Mouse (Mus musculus): Measurements from ENCODE around the gene Wwox.

The Wwox gene

GRCm38 (mm10) chr8:114599555-114599954 lies 160.1 kb downstream of the Wwox start:
- peak; percentile 13 for DNase-seq (ENCODE audit: low spot score)

GRCm38 (mm10) chr8:114600196-114600595 lies 160.7 kb downstream of the Wwox start:
- peak; percentile 45 for DNase-seq (ENCODE audit: low spot score)

GRCm38 (mm10) chr8:114603046-114603445 lies 163.6 kb downstream of the Wwox start:
- peak; percentile 48 for DNase-seq (ENCODE audit: low spot score)

- DNase-seq (ENCODE audit: low spot score): peak; percentile 25
These were observed 164.1 kb downstream of the Wwox start for GRCm38 (mm10) chr8:114603561-114603960.

GRCm38 (mm10) chr8:114604315-114604714 lies 164.9 kb downstream of the Wwox start:
- peak; percentile 12 for DNase-seq (ENCODE audit: low spot score)

- peak; percentile 24 for DNase-seq (ENCODE audit: low spot score)
These were observed 166.2 kb downstream of the Wwox start for GRCm38 (mm10) chr8:114605651-114606050.

- DNase-seq (ENCODE audit: low spot score): no peak
These were observed 169.9 kb downstream of the Wwox start for GRCm38 (mm10) chr8:114609330-114609729.

GRCm38 (mm10) chr8:114611075-114611474 lies 171.6 kb downstream of the Wwox start:
- DNase-seq (ENCODE audit: low spot score): no peak

GRCm38 (mm10) chr8:114612091-114612490 lies 172.6 kb downstream of the Wwox start:
- no peak for DNase-seq (ENCODE audit: low spot score)

- no peak for DNase-seq (ENCODE audit: low spot score)
These were observed 176.0 kb downstream of the Wwox start for GRCm38 (mm10) chr8:114615413-114615812.

GRCm38 (mm10) chr8:114615908-114616307 lies 176.5 kb downstream of the Wwox start:
- DNase-seq (ENCODE audit: low spot score): no peak

GRCm38 (mm10) chr8:114618908-114619508 lies 179.6 kb downstream of the Wwox start:
- no peak for DNase-seq (ENCODE audit: low spot score)

GRCm38 (mm10) chr8:114625402-114625801 lies 185.9 kb downstream of the Wwox start:
- DNase-seq (ENCODE audit: low spot score): no peak

- no peak for DNase-seq (ENCODE audit: low spot score)
These were observed 187.4 kb downstream of the Wwox start for GRCm38 (mm10) chr8:114626897-114627296.

GRCm38 (mm10) chr8:114629719-114630118 lies 190.3 kb downstream of the Wwox start:
- DNase-seq (ENCODE audit: low spot score): no peak

GRCm38 (mm10) chr8:114631087-114631486 lies 191.6 kb downstream of the Wwox start:
- DNase-seq (ENCODE audit: low spot score): no peak

GRCm38 (mm10) chr8:114634151-114634550 lies 194.7 kb downstream of the Wwox start:
- no peak for DNase-seq (ENCODE audit: low spot score)

- no peak for DNase-seq (ENCODE audit: low spot score)
These were observed 195.4 kb downstream of the Wwox start for GRCm38 (mm10) chr8:114634669-114635410.

GRCm38 (mm10) chr8:114636376-114636775 lies 196.9 kb downstream of the Wwox start:
- no peak for DNase-seq (ENCODE audit: low spot score)

GRCm38 (mm10) chr8:114641809-114642208 lies 202.4 kb downstream of the Wwox start:
- no peak for DNase-seq (ENCODE audit: low spot score)

GRCm38 (mm10) chr8:114650789-114651188 lies 211.3 kb downstream of the Wwox start:
- no peak for DNase-seq (ENCODE audit: low spot score)

- DNase-seq (ENCODE audit: low spot score): no peak
These were observed 218.3 kb downstream of the Wwox start for GRCm38 (mm10) chr8:114657789-114658188.

- no peak for DNase-seq (ENCODE audit: low spot score)
These were observed 219.0 kb downstream of the Wwox start for GRCm38 (mm10) chr8:114658475-114658874.

- no peak for DNase-seq (ENCODE audit: low spot score)
These were observed 223.6 kb downstream of the Wwox start for GRCm38 (mm10) chr8:114663053-114663452.

Data from retina, embryonic 14.5 days (tissue).